Mouse (Mus musculus): ENCODE measurements around the gene Flrt3.

Gene Flrt3

DNA sequence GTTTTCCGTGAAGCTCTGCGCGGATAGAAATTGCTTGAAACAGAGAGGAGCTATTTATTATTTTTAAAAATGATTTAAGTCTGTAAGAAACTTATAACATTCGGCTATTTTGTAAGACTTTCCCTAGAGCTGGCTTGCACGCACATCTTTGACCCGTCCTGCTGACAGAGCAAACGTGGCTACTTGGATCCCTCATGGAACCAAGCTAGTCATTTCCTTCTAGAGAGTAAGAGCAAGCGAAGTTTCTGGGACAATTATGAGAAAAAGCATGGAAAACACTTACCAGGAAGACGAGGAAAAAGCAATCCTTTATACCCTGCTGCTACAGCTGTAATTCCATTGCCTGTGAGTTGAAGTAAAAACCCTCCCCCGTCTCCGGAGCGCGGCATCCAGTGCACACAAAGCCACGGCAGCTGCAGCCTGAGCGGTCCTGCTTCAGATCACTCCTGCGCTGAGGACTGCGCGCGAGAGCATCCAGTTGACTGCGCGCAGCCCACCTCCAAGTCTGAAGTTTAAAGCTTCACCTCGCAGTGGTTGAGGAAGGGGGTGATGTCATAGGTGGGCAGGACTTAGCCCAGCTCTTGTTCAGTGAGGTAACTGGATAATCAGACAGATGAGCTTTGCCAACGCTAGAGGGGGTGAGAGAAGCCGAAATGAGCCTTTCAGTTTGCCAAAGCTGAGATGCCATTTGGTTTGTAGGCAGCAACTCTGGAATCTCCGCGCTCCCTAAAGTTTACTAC lies at the start of gene Flrt3:
Gene Flrt3, minus strand, starts transcription at position 507 of the 740 bp plus-strand sequence.
- ATAC-seq (ENCODE audit: low TSS enrichment), result peak; percentile 93

DNA sequence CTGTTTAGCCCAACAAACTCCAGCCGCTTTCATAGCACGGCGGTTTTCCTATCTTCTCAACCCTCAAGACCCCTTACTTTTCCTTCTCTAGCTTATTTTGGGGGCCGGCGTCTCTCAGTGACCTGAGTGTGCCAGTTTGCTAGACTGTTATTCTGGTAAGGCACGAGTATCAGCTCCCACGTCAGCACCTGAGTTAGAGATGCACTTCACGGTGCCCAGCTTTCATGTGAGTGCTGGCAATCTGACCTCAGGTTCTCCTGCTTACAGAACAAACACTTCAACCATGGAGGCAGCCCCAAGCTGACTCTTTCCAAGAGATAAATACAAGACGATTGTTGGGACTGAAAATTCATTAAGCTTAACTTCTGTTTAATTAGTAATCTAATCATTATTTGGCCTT lies 46.1 kb upstream of the Flrt3 start:
- no peak for ATAC-seq (ENCODE audit: low TSS enrichment)

DNA sequence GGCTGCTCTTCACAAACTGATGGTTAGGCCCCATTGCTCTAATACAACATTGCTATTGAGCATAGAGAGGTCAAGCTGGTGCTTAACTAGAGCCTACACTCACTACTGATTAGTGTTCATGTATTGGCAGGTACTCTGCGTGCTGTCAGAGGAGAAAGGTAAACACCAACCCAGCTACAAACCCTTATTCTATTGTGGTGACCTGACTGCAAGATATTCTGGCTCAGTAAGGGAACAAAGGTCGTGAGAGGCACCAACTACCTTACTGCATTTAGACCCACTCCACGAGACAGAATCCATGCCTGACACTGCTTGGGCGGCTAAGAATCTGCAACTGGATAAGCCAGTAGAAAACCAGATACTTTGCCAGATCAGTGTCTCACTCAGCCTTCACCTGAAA lies 44.6 kb upstream of the Flrt3 start:
- no peak for ATAC-seq (ENCODE audit: low TSS enrichment)

DNA sequence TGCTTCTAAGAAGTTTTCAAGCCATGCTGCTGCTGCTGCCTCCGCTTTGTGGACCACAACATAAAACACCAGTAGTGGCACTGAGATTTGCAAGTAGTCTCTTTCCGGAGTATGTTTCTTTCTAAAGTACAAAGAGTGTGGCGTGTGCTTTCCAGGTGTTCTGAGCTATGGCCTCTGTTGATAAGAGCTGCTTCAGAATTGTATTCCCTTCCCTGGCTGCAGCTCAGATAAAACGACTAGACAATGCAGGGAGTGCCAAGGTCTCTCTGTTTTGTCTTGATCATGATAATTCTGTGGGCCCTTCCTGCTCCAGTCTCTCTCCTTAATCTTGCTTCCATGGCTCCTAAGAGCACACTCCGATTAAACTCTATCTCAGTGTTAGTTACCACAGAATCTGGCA lies 36.3 kb upstream of the Flrt3 start:
- no peak for ATAC-seq (ENCODE audit: low TSS enrichment)

DNA sequence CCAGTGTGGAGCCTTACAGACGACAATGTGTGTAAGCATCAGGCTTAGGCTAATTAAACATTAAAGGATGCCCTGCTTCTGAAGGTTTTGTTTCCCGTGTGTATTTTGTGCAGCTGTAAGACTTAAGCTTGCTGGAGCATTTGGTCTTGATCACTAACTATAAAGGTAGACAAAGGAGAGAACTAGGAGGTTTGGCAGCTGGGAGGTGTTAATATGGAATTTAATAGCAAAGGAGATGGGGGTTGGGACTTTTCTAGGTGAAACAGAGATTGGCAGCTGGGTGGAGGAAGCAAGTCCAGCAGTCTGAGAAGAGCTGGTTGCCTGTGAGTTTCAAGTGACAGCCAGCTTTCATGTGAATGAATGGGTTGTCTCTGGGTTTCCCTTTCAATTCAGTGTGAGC lies 34.0 kb upstream of the Flrt3 start:
- no peak for ATAC-seq (ENCODE audit: low TSS enrichment)

DNA sequence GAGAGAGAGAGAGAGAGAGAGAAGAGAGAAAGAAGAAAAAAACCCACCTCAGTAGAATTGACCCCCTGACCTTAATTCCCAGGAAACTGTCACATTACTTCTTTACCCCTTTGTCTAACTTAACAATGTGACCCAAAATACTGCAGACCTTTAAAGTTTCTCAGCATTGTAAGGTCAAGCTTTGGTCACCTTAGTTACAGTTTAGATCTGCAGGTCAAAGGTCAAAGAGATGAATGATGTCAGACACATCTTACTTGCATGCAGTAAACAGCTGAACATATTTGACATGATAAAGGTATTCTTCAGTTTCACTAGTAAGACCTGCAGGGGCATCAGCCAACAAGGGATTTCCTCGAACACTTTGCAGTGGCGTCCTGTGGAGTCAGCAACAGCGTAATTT lies 32.9 kb upstream of the Flrt3 start:
- no peak for ATAC-seq (ENCODE audit: low TSS enrichment)

DNA sequence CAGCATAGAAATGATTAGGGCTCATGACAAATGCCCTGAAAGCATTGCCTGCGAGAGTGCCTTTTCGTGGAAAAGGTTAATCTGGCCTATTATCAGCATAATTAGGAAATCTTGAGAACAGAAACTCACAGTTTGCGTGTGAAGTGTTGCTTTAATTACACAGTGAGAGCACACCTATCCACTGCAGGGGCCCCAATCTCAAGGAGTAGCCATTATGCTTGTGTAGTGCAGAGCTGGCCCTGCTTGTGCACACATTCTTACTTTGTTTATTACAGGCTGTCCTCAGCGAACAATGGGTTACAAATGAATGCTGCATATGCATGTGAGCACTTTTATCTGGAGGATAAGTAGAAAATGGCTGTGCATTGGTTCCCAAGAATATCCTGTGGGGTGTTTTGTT lies 32.1 kb upstream of the Flrt3 start:
- no peak for ATAC-seq (ENCODE audit: low TSS enrichment)

DNA sequence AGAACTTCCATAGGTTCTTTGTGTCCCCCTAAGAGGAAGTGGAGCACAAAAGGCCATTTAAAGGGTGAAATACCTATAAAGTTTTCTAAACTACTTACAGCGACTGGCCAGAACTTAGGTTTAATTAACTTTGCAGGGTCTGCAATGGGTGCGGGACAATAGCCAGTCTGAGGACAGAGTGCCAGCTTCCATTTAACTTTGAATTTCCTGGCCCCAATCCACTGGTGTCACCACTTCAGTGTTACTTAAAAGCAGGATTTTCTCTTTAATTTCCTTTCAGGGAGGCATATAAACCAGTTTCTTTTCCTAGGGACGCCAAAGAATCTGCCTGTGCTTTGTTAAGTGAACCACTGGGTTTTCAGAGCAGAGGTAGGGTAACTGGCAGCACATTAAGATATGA lies 27.3 kb upstream of the Flrt3 start:
- no peak for ATAC-seq (ENCODE audit: low TSS enrichment)

DNA sequence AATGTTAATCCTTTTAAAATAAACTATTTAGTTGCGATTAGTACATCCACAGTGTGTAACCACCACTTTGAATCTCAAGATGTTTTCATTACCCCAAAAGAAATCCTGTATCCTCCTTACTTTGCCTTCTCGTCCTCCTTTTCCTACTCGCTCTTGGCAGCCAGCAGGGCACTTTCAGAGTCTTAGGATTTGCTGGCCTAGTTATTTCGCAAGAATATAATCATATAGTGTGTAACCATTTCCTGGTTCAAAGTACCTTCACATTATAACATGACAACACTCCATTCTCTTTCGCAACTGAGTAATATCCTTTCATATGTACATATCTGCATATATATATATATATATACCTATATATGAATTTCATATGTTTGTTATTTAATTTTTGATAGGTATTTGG lies 22.6 kb upstream of the Flrt3 start:
- no peak for ATAC-seq (ENCODE audit: low TSS enrichment)

DNA sequence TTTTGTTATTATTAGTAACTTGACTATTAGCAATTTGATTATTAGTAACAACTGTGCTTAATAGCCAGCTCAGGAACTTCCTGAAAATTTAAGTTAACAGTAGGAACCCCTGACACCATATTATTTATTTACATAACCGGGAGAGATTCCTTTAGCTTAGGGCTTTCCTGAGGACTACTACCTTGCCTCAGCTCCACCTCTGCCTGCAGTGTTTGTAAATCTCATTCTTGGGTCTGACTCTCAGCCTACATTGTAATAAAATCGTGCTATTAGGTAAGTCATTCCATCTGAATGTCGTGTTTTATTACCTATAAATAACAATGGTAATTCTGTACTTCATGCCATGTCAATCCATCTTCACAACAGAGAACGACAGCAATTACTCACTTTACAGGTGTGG lies 21.2 kb upstream of the Flrt3 start:
- ATAC-seq (ENCODE audit: low TSS enrichment), result no peak

DNA sequence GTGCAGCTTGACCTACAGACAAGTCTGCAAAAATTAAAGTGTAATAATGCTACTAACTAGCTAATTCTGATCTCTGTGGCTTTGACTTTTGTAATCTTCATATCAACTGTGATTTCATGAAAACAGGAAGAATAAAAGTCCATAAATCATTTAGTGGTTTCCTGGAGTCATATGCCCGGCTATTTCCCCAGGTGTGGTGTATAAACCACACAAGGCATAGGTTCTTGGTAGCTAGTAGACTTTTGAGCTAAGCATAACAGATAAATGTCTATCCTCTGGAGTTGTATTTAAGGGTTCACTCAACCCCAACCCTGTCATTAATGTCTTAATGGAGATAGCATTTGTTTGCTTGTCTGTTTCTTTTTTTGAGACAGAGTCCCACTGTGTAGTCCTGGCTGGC lies 20.1 kb upstream of the Flrt3 start:
- no peak for ATAC-seq (ENCODE audit: low TSS enrichment)

DNA sequence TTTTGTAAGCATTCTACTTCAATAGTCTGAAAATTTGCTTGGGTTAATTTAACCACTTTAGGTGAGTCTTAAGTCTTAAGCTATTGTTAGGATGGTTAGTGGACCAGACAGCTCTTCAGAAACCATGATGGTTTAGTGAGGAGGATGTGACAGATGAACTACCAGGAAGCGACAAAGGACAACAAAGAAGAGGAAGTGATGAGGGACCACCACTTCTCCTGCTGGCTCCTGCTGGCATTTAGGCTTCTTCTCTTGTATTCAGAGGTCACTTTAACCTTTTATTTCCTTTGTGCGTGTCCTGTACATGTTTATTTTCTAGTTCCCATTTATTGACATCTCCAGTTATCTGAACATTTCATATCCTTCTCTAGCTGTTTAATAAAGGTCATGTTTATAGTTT lies 19.6 kb upstream of the Flrt3 start:
- ATAC-seq (ENCODE audit: low TSS enrichment), result no peak

DNA sequence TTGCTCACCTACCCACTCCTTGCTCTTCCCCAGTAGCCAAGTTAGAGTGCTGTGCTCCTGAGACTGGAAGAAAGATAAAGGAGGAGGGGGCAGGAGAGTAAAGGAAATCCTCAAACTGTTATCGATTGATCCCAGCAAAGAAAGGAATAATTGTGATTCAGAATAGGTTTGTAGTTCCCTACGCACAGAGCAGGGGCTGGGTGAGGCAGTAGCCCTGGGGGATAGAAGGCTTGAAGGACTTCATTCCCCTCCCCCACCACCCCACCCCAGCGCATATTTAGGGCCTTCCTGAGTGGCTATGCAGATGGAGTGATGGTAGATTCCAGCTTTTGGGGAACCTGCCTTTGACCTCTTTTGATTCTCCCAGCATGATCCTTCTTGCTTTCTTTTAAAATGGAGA lies 5.5 kb upstream of the Flrt3 start:
- no peak for ATAC-seq (ENCODE audit: low TSS enrichment)

DNA sequence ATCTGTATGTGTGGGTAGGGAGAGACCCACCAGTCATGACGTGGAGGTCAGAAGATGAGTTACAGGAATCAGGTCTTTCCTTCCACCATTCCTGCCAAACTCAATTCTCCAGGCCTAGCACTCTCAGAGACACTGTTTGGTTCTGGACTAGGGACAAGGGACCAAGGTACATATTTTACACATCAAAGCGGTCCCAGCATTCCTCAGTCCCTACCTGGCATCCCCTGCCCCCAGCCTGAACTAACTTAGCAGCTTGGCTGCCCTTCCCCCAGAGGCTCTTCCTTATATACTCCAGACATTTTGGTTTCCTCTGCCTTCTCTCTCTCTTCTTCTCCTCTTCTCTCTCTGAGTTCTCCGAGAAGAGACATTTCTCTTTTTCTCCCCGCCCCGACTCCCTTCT lies 2.2 kb upstream of the Flrt3 start:
- ATAC-seq (ENCODE audit: low TSS enrichment), result no peak

DNA sequence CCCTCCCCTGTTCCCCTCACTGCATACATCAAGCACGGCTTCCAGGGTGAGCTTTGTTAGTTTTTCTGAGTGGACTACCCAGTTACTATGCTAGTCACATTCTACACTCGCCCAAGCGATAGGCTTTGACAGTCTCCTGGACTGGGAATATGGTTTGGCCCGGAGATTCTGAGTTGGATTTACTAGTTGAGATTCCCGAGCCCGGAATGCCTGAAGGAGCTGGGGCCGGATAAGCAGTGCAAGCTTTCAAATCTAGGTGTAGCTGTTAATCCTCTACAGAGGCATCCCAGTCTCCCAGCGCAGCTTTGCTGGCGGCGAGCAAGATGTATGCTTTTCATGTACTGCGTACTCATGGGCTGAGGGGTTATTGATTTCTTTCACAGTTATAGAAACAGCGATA lies 812 bp downstream of the Flrt3 start:
- peak; percentile 56 for ATAC-seq (ENCODE audit: low TSS enrichment)

DNA sequence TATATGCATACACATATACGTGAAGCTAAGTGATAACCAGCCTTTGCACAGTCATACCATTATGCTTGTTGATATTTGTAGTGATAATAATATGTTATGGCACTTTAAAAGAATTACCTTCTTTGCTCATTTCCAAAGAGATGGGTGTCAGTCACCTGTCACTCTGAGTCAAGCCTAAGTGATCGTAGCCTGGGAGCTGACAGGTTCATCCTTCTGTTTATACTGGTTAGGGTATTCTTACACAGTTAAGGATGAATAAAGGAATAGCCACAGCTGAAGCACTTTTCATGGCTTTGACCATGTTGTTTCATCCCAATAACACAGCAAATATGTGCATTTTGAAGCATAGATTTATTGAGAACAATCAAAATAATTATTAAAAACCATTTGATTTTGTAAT lies 1.5 kb downstream of the Flrt3 start:
- ATAC-seq (ENCODE audit: low TSS enrichment), result no peak

DNA sequence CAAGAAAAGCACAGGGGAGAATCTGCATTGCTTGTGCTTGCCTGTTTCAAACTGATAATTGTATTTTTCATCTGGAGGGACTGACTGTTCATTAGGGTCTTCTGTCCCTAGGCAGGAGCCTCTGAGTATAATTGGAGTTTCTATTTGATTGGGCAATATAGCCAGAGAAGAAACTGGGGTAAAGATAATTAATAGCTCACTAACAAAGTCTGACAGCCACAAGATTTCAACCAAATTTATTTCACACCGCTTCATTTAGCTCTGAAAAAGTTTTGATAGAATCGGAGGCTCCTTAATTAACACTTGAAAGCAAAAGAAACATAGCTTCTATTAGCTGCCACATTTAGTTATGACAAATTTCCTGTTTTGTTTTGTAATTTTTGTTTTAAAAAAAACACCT lies 2.2 kb downstream of the Flrt3 start:
- no peak for ATAC-seq (ENCODE audit: low TSS enrichment)

DNA sequence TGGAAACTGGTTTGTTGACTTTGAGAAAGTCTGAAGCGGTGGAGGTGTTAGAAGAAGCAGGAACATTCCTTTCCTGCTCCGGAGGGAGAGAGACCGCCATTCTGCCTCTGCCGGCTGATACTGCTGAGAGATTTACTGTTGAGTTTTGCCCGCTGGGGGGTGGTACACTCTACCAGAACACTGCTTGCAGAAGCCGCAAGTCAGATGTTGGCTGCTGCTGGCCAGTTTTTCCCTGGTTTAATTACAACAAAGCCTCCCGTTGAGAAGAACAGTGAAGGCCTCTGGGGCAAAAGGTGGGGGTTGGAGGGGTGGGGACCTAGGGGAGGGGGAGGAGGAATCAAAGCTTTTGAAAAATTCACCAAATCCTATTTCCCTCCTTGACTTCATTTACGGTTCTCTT lies 3.0 kb downstream of the Flrt3 start:
- ATAC-seq (ENCODE audit: low TSS enrichment), result peak; percentile 66

DNA sequence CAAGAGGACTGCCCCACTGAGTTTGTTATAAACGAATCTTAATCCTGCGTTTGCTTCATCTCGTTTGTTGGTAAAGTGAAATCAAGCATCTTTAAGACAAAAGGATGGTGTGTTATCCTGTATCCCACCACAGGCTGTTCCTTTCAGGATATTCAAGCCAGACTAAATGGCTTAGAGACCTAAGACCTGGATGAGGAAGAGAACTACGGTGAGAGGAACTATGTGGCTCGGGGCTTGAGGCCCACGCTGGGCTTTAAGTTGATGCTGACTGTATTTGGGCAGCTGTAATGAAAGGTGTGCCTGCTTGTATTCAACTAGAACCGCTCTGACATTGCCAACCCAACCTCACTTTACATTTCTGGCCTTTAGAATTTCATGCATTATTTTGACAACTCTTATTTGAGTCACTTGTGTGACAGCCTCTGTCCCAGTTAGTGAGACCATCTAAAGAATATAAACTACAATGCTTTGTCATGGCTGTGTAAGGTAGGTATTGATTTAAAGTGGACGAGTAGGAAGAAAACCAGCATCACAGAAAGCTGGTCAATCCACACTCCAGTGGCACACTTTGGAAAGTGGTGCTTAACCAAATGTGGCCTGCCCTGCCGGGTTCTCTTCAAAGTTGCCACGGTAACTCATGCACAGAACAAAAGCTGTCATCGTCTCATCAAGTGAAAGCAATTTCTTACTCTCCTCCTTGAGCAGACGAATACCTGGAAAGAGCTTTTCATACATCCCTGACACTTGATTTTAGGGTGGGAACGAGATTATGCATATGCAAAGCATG lies 3.8 kb downstream of the Flrt3 start:
- no peak for ATAC-seq (ENCODE audit: low TSS enrichment)

DNA sequence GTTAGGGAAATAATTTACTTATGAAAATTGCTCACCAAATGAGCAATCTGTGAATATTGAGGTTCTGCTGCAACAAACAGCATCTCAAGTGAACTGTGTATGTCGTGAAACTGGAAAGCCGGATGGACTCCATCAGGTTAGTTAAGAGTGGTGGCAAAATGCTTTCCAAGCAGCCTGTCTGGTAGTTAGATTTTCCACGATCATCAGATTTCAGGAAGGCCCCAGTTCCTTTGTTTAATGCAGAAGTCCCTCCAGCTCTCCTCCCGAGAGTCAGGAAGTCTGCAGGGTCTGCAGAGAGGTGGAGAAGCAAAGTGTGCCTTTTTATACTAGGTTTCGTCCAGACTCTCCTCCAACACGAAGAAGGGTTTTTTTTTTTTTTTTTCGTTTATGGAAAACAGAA lies 4.4 kb downstream of the Flrt3 start:
- ATAC-seq (ENCODE audit: low TSS enrichment), result no peak

DNA sequence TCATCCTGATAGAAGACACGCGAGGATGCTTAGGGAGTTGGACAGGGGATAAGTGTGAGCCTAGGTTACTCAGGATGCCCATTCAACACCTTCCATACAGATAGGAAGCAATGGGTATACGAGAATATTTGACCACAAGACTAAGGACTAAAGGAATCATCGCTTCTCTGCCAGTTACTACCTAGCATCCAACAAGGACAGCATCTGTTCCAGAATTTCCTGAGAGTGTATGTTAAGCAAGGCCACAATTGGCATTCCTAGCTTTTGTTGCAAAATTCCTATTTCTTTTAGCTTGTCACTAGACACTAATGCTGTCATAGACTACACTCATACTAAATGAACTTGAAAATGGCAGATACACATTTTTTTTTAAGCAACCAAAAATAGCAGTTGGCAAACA lies 6.9 kb downstream of the Flrt3 start:
- ATAC-seq (ENCODE audit: low TSS enrichment), result no peak; the same call in 1 of the 2 replicates

DNA sequence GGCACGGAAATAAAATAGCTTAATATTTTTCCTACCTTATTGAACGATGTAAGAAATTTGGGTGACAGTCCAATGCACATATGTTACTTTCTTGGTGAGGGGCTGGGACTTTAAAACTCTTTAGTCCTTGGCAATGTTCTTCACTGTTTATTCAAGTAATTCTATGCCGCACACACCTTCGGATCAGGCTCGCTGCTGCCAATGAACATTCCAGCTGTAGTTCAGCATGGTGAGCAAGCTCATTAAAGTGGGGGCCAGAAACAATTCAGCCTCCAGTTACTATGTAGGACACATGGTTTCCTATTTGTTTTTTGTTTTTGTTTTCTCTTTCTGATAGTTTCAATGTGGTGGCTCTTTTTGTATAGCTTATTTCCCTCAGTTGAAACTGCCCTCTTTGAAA lies 8.6 kb downstream of the Flrt3 start:
- no peak for ATAC-seq (ENCODE audit: low TSS enrichment)

DNA sequence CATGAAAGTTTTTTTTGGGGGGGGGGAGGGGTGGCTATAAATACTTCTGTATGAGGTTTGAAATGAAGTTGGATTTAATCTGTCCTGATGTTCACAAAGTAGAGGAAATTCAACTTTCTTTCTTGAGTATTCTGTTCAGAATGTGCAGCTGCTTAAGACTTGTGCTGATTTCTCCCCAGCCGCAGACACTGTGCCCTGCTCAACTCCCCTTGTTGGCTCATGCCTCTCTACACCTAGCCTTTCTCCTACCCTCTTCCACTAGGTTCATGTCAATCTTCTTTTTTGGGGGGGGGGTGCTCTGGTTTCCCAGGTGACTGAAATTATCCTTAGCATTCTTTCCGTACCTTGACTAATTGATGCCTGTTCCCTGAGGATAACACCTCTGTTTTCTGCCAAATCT lies 17.3 kb downstream of the Flrt3 start:
- ATAC-seq (ENCODE audit: low TSS enrichment), result no peak

DNA sequence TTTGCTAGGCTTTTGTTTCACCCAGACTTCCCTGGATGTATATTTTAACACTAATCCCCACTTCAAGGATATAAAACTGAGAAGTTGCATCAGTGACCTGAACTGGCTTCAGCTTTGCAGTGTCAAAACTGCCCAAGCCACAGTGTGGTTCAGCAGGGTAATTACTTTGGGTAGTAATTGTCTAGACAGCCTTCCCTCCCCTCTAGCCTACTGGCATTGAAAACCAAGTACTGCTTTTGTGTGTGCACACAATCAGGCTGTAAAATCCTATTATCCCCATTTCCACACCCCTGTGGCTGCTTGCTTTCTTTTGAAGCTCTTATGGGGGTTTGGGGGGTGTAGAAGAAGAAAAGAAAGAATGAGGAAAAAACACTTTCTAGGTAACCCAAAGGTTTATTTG lies 17.8 kb downstream of the Flrt3 start:
- no peak for ATAC-seq (ENCODE audit: low TSS enrichment)

All from frontal cortex, adult (tissue).